Mouse (Mus musculus): ENCODE measurements around the gene Adk. TPM values are rescaled to one million over a fixed set of nuclear protein-coding genes. Genes with fewer than 3 reads are reported as not detected.
A peak's percentile ranks its signal among the peaks of the same experiment; 100 is the strongest.

Gene Adk
- total RNA-seq, 2 experiments from 2014 or later = 67.5 to 69.7 TPM

DNA sequence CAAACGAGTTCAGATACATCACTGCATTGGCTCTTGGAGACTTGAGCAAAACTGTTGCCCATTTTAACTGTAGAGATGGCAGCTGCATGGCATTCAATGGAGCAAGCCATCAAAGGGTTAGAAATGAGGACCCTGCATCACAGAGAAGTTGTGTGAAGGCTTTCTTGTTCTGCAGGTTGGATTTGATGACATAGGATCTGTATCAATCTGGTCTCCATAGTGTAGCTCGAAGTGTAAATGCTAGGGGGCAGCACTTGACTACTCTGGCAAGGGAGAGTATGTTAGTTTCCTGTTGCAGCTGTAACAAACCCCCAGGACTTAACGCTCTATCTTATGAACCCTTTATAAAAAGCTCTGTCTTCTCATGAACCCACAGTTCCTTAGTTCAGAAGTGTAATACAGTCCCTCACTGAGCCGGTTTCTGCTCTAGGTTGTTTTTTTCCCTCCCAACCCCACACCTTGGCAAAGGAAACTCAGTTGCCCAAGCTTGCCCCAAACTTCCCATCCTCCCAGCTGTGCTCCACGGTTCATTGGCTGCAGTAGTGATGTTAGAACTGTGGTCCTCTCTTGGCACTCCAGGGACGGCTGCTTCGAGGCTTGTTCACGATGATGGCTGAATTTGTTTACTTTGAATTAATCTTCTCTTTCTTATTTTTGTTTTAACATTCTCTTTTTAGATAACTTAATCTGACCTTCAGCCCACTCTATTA, 91.2 kb downstream of the Adk start:
- DNase-seq (ENCODE audit: low spot score in 2 of 2) = peak; percentile 24 to 48

DNA sequence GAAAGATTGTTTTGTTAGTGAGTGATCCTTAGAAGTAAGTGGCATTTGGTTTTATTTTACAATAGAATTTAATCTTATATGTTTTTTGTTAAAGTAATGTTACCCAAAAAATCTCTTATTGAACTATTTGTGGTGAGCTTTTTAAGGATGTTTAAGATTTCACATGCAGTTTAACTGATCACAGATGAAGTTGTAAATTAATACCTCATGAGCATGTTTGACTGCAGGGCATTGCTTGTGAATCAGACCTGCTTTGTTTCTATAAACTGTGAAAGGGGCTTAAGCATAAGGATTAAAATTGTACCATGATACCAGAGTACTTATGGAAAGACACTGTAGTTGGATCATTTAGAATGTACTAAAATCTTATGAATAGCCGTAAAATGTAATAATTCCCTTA, 94.8 kb downstream of the Adk start:
- DNase-seq (ENCODE audit: low spot score in 2 of 2) = no peak

DNA sequence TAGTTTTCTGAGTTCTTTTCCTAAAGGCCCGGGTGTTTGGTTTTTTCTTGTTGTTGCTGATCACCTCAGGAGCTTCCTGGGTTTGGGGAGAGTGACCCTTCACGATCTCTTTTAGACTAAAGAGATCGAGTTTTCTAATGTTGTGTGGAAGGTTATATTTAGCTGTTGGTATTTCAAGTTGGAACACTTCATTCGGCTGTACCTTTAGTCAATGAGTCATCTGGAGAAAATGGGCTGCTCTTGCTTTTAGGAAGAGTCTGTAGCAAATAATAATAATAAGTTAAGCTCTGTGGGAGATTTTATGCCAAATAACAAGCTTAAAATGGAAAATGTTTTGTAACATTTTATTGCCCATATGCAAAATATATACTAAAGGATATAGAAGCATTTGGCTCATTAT, 97.9 kb downstream of the Adk start:
- DNase-seq (ENCODE audit: low spot score in 2 of 2) = no peak

DNA sequence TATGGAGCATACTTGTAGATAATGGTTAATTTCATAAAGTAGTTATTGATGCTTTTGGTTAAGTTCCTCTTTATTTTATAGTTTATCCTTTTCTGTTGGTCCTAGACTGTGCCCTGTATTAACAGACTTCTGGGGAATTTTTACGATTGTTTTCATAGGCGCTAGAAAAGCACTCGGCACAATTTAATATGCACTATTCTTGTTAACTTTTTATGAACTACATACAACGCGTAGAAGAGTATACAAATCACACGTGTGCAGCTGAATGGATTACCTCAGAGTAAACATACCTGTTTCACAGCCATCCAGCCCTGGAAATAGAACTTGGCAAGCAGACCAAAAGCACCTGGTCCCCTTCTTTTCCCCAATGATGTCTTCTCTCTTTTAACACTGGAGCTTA, 99.7 kb downstream of the Adk start:
- DNase-seq (ENCODE audit: low spot score in 2 of 2) = no peak

DNA sequence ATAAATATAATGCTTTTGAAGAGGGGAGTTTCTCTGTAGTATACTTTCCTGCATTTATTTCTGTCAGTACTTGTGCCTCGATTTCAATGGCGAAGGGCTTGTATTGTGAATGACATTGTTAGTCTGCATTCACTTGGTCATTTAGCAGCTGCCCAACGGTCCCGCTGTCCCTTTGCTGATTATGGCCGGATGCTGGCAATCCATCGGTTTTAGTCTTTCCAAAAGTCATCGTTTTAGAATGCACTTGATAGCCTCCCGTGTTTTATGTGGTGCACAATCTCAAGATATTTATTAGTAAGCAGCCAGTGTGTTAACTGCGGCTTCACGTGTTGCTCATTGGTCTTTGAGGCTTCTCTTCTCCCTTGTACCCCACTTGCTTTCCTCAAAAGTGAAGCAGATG, 113.3 kb downstream of the Adk start:
- DNase-seq (ENCODE audit: low spot score in 2 of 2) = no peak

DNA sequence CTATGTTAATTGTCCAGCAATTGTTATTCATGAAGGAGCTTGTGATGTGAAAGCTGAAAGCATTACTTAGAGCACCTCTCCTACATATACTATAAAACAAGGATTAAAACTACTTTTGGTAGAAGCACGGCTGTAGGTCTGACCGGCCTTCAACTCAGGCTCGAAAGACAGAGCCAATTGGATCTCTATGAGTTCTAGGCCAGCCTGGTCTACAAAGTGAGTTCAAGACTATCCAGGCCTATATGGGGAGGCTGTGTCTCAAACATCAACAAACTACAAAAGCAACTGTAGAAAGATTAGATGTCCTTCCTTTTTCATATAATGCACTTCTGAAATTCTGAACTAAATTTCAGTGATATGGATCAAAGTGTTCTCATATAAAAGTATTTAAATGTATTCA, 113.7 kb downstream of the Adk start:
- DNase-seq (ENCODE audit: low spot score in 2 of 2) = no peak

DNA sequence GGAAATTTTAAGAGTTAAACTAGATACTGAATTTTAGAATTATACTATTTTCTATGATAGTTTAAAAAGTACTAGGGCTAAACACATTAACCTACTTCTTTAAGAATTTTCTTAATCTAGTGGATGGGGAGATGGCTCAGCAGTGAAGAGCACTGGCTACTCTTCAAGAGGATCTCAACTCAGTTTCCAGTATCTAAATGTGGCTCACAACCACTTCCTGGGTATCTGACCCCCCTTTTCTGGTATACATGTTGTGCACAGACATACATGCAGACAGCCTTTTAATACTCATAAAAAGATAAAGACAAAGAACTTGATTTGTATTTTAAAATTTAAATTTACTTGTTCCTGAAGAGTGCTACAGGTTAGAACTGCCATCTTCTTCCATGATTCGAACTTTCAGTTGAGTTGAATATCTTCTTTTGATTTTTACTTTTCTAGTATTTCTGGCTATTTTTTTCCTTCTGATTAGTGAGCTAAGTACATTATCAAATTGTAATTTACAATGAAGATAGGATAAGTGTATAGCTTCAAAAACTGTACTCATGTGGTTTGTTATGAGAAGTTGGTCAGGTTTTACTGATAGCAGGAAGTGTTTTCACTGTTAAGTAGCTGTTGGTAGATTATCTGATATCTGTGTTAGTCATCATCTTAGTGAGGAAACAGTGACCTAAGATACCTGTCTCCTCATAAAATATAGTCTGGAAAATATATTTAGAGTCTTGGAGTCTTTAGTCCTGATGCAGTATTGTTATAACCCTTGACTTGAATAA, 121.8 kb downstream of the Adk start:
- DNase-seq (ENCODE audit: low spot score in 2 of 2) = no peak

DNA sequence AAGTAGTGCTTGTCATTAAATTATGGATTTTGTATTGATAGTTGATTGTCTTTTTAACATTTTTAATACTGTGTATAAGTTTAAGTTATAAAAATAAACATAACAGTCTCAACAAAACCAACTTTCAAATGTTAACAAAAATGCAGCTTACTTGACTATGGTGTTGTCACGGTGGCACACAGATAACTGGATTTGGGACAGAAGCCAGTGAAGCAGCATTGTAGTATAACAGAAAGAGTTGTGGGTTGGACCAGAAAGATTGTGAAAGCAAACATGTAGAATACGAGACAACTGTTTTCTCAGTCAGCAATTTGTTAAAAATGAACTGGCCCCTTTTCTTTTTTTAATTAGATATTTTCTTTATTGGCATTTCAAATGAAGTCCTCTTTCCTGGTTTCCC, 122.4 kb downstream of the Adk start:
- DNase-seq (ENCODE audit: low spot score in 2 of 2) = no peak

DNA sequence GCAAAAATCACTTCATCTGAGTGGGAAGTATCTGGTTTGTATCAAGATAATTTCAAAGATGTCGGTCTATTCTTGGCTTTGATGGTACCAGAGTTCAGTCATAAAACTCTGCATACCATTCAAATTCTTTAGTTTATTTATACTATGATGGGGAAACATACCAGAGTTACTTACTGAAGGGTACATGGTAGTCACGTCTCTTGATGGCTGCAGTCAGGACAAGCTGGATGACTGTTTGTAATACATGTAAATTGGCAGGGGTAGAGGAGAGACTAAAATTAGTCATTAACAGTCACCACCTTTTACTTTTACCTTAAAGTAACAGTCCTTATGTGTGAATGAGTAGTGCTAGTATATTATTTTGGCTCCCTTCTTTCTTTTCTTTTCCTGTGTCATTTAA, 125.4 kb downstream of the Adk start:
- DNase-seq (ENCODE audit: low spot score in 2 of 2) = no peak

DNA sequence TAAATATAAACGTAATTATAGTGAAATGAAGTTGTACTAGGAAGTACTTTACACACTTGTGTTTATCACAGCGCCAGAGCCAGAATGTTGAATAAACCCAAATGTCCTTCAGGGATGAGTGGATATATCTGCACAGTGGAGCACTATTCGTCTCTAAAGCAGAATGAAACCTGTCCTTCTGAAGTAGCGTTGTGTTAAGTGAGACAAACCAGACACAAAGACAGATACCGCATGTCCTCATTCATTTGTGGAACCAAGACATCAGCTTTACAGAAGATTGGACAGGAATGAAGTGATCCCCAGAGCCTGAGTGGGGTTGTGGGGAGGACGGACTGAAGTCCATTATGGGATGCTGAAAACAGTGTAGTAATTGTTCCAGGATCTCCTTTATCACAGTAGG, 126.0 kb downstream of the Adk start:
- no peak for DNase-seq (ENCODE audit: low spot score in 2 of 2)

DNA sequence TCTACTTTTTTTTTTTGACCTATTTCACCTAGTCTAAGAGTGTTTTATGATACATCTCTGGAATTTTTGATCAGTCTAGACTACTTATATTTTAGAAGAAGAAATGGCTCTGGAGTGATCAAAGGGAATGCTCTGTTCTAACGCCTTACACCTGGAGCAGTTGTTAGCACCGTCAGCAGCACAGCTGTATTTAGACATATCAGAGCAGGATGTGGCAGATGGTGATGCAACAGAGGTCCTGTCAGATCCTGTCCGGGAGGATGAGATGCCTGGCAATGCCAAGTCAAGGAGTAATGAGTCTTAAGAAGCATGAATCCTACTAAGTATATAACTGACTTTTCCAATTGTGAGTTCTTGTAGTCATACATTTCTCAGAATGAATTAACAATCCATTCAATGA, 128.7 kb downstream of the Adk start:
- DNase-seq (ENCODE audit: low spot score in 2 of 2) = no peak

DNA sequence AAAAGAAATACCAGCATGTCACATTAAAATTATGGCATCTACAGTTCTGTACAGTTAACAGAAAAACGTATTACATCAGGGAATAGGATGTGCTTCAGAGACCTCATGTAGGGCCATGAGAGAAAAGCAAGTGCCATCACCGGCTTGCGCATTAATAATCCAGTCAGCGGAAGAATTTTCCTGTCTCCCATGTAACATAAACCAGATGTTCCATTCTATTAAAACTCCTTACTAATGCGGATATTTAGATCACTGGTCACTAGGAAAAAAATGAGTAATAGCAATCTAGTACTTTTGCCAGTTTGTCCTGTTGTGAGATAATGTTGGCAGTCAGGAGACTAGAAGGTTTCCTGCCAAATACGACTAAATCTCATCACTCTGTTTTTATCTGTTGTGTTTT, 139.6 kb downstream of the Adk start:
- no peak for DNase-seq (ENCODE audit: low spot score in 2 of 2)

DNA sequence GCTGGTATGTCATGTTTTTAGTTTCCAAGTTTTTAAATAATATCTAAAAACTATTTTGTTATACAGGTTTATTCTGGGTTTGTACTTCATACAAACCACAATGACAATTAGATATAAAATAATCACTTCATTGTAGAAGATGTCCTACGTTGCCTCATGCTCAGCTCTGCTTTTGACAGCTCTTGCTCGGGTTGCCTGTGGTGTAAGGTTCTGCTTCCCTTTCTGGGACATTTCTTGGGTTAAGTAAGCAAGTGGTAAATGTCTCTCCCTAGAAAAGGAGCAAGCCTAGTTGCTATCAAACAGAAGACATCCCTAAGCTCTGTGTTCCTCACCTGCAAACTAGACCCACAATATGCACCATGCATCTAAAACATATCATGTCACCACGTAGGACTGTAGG, 140.4 kb downstream of the Adk start:
- no peak for DNase-seq (ENCODE audit: low spot score in 2 of 2)

DNA sequence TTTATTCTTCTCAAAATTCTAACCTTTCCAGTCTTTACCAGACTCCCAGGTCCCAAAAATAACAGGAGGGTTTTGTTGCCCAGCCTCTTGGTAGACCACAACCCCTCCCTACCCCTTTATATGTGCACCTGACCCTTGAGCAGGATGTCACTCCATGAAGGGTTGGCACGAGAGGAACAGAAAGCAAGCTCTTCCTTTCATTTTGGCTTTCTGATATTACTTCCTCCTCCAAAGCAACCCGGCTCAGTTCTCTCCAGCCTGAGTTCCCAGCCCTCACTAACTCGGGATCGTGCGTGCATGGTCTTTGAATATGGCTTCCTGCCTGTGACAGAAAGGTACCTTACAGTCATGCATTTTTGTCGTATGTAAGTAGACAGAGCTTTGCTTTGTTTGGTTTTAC, 142.0 kb downstream of the Adk start:
- DNase-seq (ENCODE audit: low spot score in 2 of 2) = no peak

DNA sequence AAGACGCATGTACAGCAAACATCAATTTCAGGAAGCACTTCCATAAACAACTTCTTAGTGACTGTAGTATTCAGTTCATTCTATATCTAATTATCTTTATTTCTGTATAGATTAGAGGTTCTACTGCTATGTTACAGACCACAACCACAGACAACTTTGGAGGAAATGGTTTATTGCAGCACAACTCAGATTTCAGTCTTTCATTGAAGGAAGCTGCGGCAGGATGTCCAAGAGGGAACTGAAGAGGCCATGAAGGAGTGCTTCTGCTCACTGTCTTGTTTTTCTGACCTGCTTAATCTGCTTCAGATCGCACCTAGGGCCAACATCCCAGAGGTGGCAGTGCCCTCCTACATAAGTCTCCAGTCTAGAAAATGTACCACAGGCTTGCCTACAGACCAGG, 148.5 kb downstream of the Adk start:
- DNase-seq (ENCODE audit: low spot score in 2 of 2) = no peak

DNA sequence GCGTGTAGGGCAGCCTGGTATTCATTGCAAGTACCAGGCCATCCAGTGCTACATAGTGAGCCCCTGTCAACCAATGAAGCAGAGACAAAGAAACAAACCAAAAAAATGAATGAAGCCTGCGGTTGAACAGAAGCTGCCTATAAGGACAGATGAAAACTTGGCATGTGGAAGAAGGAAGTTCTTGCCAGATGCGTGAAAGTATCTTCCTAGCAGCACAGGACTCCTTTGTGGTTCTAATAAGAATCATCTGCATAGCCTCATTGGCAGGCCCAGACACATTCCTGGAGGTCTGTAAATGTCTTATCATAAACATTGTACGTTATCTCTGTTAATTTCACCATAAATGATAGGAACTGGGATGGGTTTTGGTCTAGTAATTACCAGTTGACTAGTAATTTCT, 154.1 kb downstream of the Adk start:
- no peak for DNase-seq (ENCODE audit: low spot score in 2 of 2)

DNA sequence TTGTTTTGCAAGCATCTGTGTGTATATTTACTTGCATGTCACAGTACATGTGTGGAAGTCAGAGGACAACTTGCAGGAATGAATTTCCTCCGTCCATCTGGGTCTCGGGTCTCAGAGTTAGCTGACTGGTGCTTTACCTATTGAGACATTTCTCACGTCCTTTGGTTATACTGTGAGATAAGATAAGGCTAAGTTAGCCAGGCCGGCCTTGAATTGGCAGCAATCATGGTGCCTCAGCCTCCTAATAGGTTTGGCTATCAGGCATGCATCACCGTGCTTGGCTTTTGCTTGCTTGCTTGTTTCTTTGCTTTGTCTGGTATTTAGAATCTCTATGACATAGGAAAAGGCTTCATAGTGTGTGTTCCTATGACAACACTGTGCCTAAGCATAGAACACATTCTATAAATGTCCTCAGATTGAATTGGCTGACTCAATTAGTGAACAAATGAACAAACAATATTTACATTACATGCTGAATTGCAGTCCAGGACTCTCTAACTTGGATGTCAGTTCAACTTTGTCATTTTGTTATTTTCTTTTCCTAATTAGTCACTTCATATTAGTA, 169.3 kb downstream of the Adk start:
- DNase-seq (ENCODE audit: low spot score in 2 of 2) = peak in 1 of 2 experiments; percentile 8

DNA sequence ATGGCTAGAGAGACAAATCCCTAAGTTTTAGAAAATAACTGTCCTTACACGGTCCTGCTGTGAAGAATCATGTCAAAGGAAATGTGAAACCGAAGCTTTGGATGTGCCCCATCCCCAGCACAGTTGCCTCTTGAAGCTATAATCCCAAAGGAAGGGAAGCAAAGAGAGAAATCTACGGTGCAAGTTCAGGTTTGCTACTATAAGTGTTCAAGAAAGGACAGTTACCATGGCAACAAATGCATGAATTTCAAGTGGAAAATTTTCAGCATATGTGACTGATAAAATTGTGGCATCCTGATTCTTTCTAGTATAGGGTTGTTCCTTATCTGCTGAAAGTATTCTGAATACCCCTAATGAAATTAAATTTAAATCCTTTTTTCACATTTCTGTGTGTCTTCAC, 169.8 kb downstream of the Adk start:
- DNase-seq (ENCODE audit: low spot score in 2 of 2) = peak in 1 of 2 experiments; percentile 16

DNA sequence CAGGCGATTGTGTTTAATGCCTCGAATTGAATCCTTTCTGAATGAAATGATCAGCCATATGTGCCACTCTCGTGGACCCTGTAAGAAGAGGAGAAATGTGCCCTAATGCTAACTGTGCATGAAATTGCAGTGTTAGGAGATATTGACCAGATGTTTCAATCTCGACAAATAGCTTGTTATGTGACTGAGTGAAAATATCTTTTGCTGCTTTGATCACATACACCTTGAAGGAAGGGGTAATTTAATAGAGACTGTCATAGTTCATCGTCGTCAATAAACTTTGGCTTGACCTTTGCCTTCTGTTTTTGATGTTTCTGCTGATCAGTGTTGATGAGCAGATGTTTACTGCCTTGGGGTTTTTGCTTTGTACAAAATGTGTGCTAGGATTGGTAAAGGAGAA, 171.1 kb downstream of the Adk start:
- DNase-seq (ENCODE audit: low spot score in 2 of 2) = no peak

DNA sequence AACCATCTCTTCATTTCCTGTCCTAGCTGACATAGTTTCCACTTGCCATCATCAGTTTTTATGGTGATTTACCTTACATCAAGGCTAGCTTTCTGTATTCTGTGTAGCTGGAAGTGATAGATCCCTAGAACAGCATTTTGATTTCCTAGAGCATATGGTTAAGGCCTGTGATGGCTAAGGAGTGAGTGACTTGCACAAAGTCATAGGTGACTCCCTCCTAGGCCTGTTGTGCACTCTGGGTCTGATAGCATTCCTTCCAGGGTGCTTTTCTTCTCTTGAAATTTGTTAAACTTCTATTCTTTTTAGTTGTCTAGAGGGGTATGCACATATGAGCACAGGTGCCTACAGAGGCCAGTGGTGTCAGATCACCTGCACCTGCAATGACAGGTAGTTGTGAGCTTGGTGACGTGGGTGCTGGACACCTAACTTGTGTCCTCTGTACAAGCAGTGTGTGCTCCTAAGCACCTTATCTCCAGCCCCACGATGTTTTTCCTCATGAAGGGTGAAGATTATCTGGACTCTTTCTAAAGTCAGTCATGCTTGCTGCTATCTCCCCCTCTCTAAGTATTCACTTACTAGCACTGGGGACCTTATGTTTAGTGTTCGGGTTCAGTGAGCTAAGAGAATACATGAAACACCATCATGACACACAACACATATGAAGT, 171.7 kb downstream of the Adk start:
- no peak for DNase-seq (ENCODE audit: low spot score in 2 of 2)

DNA sequence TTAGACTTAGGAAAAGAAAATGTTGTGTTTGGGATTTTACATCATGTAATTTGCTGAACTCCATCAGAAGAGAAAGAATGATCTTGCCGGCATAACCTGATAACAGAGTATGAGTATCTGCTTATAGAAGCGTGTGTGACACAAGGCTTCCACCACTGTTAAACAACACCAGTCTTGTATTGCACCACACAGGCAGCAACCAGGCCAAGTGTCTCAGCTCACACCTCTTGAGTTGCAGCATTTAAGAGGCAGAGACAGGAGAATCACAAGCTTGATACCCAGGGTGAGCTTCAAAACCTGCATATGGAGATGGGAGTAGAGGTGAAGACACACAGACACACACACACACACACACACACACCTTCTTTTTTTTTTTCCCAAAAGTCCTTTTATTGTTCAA, 184.7 kb downstream of the Adk start:
- DNase-seq (ENCODE audit: low spot score in 2 of 2) = no peak

DNA sequence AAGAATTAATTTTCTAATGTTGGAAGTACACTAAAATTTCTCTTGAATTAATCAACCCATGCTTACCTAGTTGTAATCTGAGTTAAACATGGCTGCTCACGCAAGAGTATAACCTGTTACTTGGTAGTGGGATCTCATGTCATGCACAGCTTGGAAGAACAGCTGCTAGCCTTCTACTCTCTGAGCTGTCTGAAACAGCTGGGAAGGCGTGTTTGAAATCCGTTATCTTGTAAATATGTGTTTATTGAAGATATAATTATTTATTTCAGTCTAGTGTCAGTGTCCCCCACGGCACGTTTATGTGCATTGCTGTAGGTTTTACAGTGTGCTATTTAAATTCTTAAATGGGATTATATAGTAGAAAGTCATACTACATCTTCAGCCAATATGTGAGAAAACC, 188.7 kb downstream of the Adk start:
- DNase-seq (ENCODE audit: low spot score in 2 of 2) = no peak

Data from layer of hippocampus, postnatal 14 days (tissue).